Mouse (Mus musculus): ENCODE measurements around the gene Gm20388. TPM values are rescaled to one million over a fixed set of nuclear protein-coding genes. Genes with fewer than 3 reads are reported as not detected.

Gene Gm20388
- total RNA-seq, 2 experiments from 2014 or later = 10.3 to 10.6 TPM

- DNase-seq (ENCODE audit: low spot score in 2 of 2) = no peak
- intact Hi-C loops (cut with DNase I) = no loop called here
Observed at GRCm38 (mm10) chr8:124259925-124260324, 4349.3 kb downstream of the Gm20388 start.

DNA sequence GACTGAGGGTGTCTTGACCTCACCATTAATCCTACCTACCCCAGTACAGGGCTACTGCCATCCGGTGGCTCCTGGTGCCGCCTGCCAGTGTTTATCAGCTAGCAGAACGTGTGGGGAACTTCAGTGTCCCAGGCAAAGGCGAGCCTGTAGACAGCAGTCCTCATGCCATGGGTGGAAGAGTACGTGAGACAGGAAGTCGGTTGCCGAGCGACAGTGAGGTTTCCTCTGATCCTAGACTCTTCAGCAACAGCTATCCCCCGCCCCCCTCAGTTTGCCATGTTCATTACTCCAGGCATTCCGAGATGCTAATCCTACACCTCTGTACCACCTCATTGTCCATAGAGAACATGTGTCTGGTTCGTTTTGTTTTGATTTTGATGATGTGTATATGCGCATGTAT is 4349.7 kb downstream of the Gm20388 start:
- no peak for DNase-seq (ENCODE audit: low spot score in 2 of 2)
- intact Hi-C loops (cut with DNase I) = no loop called here

GRCm38 (mm10) chr8:124263058-124263457 is 4352.4 kb downstream of the Gm20388 start:
- intact Hi-C loops (cut with DNase I) = no loop called here

DNA sequence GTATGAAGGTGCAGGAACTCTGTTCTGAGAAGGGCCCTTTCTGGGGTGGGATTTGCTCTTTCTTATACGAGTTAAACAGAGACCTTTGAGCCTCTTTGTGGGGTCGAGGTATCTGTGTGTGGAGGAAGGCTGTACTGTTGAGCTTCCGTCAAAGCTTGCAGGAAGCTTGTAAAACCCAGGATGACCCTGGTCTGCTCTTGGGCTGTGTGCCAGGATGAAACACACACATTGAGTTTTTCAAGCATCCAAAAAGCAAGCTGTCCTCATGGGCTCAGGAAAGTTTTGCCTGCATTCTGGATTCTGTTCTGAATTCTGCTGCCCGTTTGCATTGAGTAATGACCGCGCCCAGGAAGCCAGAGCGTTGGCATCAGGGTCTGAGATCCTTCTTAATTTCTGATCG is 4353.4 kb downstream of the Gm20388 start:
- intact Hi-C loops (cut with DNase I) = no loop called here
- DNase-seq (ENCODE audit: low spot score in 2 of 2) = no peak

More at GRCm38 (mm10) chr8:124263058-124263457, 4352.4 kb downstream of the Gm20388 start:
- no peak for DNase-seq (ENCODE audit: low spot score in 2 of 2)

DNA sequence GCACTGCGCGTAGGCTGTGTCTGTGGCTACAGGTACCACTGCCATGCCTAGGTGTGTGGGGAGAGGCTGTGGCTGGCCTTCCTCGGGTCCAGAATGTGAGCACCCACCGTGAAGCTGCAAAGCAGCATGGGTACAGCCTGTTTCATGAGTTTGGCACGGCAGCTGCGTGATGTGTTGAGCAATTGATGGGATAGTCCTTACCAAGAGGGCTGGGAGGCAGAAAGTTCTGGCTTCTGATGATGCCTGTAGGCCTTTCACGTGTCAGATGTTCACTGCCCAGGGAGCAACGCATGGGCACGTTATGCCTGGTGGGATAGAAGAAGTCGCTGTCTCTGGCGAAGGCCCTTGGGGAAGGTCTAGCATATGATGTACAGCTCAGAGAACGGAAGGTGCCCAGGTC is 4354.0 kb downstream of the Gm20388 start:
- DNase-seq (ENCODE audit: low spot score in 2 of 2) = no peak
- intact Hi-C loops (cut with DNase I) = no loop called here

DNA sequence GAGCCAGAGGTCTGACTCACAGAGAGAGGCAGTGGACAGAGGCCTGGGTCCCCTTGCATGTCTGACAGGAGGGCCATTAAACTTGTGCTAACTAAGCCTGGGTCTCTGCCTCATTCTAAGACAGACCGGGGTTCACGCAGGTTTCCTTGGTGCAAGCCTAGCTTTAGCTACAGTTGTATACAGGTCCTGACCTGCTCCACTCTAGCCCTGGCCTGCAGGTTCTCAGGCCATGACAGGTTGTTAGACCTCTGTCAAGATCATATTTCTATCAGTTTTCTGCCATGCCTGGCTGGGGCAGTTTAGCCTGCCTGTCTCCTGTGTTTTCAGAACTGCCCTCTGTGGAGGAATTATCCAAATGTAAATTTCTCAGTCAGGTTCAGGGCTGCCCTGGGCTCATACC is 4354.5 kb downstream of the Gm20388 start:
- intact Hi-C loops (cut with DNase I) = no loop called here
- no peak for DNase-seq (ENCODE audit: low spot score in 2 of 2)

GRCm38 (mm10) chr8:124265798-124266197 is 4355.2 kb downstream of the Gm20388 start:
- intact Hi-C loops (cut with DNase I) = no loop called here
- DNase-seq (ENCODE audit: low spot score in 2 of 2) = no peak

- intact Hi-C loops (cut with DNase I) = no loop called here
- no peak for DNase-seq (ENCODE audit: low spot score in 2 of 2)
Observed at GRCm38 (mm10) chr8:124267206-124267605, 4356.6 kb downstream of the Gm20388 start.

- no peak for DNase-seq (ENCODE audit: low spot score in 2 of 2)
- intact Hi-C loops (cut with DNase I) = no loop called here
Observed at GRCm38 (mm10) chr8:124270504-124270903, 4359.9 kb downstream of the Gm20388 start.

DNA sequence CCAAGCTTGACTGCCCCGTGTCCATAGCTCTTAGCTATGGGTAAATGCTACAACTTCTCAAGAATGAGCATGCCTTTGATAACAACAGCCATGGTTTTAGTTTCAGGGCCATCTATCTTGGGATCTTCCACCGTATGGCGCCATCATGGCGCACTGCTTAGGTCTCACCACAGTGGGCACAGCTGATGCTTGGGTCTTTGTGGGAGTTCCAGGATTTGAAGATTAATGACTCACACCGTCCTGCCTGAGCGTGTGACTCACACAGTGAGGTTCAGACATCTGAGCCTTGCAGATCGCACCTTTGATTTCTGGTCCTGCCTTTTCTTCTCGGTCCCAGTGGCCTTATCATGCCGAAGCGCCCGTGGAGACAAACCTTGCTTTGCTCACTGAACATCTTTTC is 4360.3 kb downstream of the Gm20388 start:
- intact Hi-C loops (cut with DNase I) = no loop called here
- no peak for DNase-seq (ENCODE audit: low spot score in 2 of 2)

DNA sequence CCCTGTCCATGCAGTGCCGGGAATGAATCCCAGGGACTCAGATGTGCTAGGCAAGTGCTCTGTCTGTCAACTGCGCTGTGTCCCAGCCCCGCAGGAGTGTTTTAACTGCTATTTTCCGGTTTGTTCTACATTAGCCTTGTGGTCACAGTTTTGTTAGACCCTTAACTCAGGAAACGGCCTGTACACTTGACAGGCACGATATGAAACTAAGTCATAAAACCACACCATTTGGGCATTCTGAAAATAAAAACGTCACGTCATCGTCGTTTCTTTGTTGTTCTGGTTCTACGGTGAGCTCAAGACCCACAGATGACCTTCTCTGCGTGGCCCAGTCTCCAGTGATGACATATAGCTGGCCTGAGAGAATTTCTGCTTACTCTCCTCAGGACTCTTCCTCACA is 4360.9 kb downstream of the Gm20388 start:
- intact Hi-C loops (cut with DNase I) = no loop called here
- no peak for DNase-seq (ENCODE audit: low spot score in 2 of 2)

- intact Hi-C loops (cut with DNase I) = no loop called here
- no peak for DNase-seq (ENCODE audit: low spot score in 2 of 2)
Observed at GRCm38 (mm10) chr8:124272792-124273191, 4362.2 kb downstream of the Gm20388 start.

DNA sequence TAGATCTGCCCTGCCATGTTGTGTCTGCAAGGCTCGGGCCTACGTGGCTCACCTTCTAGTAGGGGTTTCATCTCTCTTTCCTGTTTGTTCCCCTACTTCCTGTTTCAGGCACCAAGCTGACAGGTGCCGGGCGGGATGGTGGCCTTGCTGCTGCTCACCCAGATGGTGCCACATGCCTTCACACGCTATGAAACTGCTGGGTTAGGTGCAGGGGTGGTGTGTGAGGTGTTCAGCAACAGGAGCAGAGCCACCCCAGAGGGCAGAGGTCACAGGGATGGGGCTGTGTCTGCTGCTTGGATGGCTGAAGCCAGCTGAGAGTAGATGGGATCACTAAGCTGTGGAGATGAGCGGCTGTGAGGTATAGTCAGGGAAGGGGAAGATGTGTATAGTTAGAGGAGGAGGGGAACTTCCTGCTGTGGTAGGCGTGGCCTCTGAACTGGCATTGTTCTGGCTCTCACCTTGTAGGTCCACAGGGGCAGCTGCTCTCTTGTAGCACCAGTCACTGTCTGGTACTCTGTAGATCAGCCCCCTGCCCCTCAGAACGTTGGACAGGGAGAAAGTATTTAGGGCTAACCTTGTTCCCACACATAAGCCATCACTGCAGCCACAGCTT is 4363.1 kb downstream of the Gm20388 start:
- DNase-seq (ENCODE audit: low spot score in 2 of 2) = no peak
- intact Hi-C loops (cut with DNase I) = no loop called here

GRCm38 (mm10) chr8:124274441-124275120 is 4363.9 kb downstream of the Gm20388 start:
- intact Hi-C loops (cut with DNase I) = no loop called here
- no peak for DNase-seq (ENCODE audit: low spot score in 2 of 2)

- intact Hi-C loops (cut with DNase I) = no loop called here
- DNase-seq (ENCODE audit: low spot score in 2 of 2) = no peak
Observed at GRCm38 (mm10) chr8:124275377-124276071, 4364.9 kb downstream of the Gm20388 start.

DNA sequence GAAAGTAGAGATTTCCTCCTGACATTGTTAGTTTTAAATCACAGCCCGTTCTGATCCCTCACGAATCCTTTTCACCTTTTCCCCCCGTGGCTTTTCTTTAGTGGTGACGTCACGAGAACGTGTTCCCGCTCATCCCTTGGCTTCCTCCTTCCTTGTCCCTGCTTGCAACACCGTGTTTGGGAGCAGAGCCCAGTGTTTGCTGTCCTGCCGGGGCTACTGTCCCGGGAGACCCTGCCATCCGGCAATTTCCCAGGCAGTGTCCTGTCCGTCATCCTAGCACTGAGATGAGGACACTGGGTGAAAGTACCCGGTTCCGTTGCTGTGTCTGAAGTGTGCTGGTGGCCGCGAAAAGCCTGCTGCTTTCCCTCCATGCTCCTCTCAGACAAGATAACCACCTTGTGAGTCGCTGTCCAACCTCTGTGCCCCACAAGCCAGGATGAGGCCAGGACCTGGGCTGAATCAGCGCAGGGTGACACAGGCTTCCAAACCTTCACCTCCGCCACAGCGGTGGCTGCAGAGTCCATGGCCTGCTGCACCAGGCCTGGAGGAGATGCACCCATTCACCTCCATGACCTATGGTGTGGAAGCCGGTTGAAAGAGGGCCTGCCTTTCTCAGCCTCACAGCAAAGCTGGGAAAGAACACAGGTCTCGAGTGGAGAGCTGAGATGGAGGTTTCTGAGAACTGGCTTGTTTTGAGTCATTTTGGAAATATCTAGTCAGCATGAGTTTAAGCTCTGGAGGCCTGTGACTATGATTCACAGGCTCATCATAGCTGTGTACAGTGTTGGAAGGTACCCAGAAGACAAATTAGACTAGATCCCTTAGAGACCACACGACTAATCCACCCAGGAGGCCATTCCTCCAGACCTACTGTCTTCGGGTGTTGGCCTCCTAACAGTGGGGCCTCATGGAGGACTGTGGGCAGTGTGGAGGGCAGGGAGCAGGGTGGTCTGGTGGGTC is 4367.6 kb downstream of the Gm20388 start:
- no peak for DNase-seq (ENCODE audit: low spot score in 2 of 2)
- intact Hi-C loops (cut with DNase I) = no loop called here

DNA sequence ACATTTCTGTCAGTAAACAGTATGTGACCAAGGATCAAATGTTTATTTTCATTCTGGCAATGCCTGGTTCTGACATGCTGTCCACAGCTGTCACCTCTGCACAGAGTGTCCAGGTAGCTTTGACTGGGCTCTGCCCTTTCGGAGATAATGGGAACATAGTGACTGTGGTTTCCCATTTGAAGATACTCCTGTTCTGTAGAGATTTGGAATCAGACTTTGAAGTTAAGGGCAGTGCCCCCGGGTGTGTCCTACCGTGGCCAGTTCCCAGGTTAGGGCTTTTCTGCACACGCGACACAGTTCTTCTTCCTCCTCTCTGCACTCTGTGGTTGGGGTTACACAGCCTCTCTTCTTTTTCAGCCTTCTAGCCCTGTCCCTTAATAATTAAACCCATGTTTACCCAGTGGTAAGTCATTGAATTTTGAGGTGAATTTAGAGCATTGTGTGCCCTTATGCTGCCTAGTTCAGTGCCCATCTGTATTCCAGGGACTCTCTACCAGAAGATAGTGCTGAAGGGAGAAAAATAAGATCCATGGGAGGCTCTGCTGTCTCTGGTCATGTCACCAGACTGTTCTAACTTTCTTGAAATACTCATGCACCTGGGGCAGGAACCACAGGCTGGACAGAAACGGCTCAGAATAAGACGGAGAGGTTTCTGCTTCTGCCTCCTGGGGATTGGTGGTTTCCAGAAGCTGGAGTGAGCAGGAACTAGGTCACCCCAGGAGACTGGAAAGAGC is 4368.5 kb downstream of the Gm20388 start:
- no peak for DNase-seq (ENCODE audit: low spot score in 2 of 2)
- intact Hi-C loops (cut with DNase I) = no loop called here

GRCm38 (mm10) chr8:124279690-124279985 is 4369.0 kb downstream of the Gm20388 start:
- intact Hi-C loops (cut with DNase I) = no loop called here
- no peak for DNase-seq (ENCODE audit: low spot score in 2 of 2)
